8 mouse cellular contexts compared by ENCODE assay signal in the genomic region with DNA sequence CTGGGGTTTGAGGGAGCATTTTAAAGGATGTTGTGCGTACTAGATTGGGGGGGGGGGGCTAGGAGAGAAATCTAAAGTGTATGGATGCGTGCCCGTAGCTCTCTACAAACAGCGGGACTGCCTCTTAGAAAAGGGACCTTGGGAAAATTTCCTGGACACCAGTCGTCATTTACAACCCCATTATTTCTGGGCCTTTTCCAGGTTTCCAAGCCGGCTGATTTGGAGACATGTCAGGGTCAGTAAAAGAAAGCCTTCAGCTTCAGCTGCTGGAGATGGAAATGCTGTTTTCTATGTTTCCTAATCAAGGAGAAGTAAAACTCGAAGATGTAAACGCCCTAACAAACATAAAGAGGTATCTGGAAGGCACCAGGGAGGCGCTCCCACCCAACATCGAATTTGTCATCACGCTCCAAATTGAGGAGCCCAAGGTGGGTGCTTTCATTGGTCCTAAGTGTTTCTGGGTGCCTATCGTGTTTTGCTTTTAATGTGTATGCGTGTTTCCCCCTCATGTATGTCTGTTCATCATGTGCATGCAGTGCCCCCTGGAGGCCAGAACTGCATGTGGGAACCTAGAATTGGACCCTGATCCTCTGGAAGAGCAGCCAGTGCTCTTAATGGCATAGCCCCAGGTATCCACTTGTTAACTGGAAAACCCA. TPM values are rescaled to one million over a fixed set of nuclear protein-coding genes. Genes with fewer than 3 reads are reported as not detected.
DNase-seq lines count a peak whose midpoint lies in the region; ATAC-seq and TF ChIP-seq lines count a peak whose summit lies in the region.

No protein-coding gene starts in this region.

- H3K4me2 ChIP-seq in embryonic facial prominence, embryonic 12.5 days (replicated peaks) = peak overlapping the region; percentile 97
- H3K4me2 ChIP-seq in limb, embryonic 12.5 days = peak overlapping the region; percentile 99
- H3K4me2 ChIP-seq in midbrain, embryonic 14.5 days (ENCODE audit: low read length) = peak overlapping the region; percentile 100

- H3K27me3 ChIP-seq in embryonic facial prominence, embryonic 12.5 days = no peaks in the 10 kb centered on the region
- no peaks in the 10 kb centered on the region for H3K27me3 ChIP-seq in heart, adult 2 months (ENCODE audit: control insufficient read depth, insufficient read depth, low read length)
- H3K27me3 ChIP-seq in kidney, adult 2 months (replicated peaks; ENCODE audit: control insufficient read depth, insufficient read depth, low read length) = no peaks in the 10 kb centered on the region
- H3K27me3 ChIP-seq in limb, embryonic 12.5 days = 0 out of 2 replicates have a peak, but pooled peaks cover 2% of the 10 kb centered on the region
- no peaks in the 10 kb centered on the region for H3K27me3 ChIP-seq in midbrain, embryonic 14.5 days (ENCODE audit: control insufficient read depth, insufficient read depth, low read length)

- H3K27ac ChIP-seq in embryonic facial prominence, embryonic 12.5 days = no peak overlapping the region
- H3K27ac ChIP-seq in heart, adult 2 months = no peak overlapping the region
- H3K27ac ChIP-seq in kidney, adult 2 months (ENCODE audit: insufficient read depth, low read depth, low read length) = no peak overlapping the region
- H3K27ac ChIP-seq in limb, embryonic 12.5 days = no peak overlapping the region
- no peak overlapping the region for H3K27ac ChIP-seq in midbrain, embryonic 14.5 days (replicated peaks; ENCODE audit: low read depth, low read length)

- TF ChIP-seq CTCF in heart, adult 2 months (IDR thresholded peaks at IDR 0.05) = peak; percentile 88
- peak; percentile 82 for TF ChIP-seq CTCF in kidney, adult 2 months (conservative IDR thresholded peaks at IDR 0.05; ENCODE audit: insufficient read depth, insufficient read length, low read depth, low read length)

- no peak; the same call in 1 of the 2 replicates for TF ChIP-seq EP300 in heart, adult 2 months (IDR thresholded peaks at IDR 0.05; ENCODE audit: insufficient read depth, low read depth, low read length)

- peak; percentile 42 to 61 for DNase-seq in urinary bladder, adult 18-20 months (ENCODE audit: low spot score in 2 of 2)
- DNase-seq in urinary bladder, postnatal 10 days (ENCODE audit: low spot score) = no peak
- DNase-seq in heart, adult 2 months = peak; percentile 76 to 83
- DNase-seq in kidney, adult 2 months = peak; percentile 86
- DNase-seq in midbrain, embryonic 14.5 days = peak; percentile 89
- peak; percentile 72 for DNase-seq in spleen, adult 12 weeks (ENCODE audit: low spot score)

- TF ChIP-seq POLR2A in heart, adult 2 months (IDR thresholded peaks at IDR 0.05; ENCODE audit: insufficient read depth, low read depth, low read length) = no peak
- TF ChIP-seq POLR2A in kidney, adult 2 months (IDR thresholded peaks at IDR 0.05; ENCODE audit: low read depth, low read length) = no peak

- WGBS in embryonic facial prominence, embryonic 12.5 days = 11% methylated on average over 13 of the region's 13 CpGs
- 21% methylated on average over 13 of the region's 13 CpGs for WGBS in heart, adult 2 months
- WGBS in kidney, adult 2 months = 14% methylated on average over 13 of the region's 13 CpGs
- whole genome bisulfite sequencing in limb, embryonic 12.5 days = 8% methylated on average over 13 of the region's 13 CpGs
- whole genome bisulfite sequencing in midbrain, embryonic 14.5 days = 6% methylated on average over 13 of the region's 13 CpGs

- no peak for ATAC-seq in embryonic facial prominence, embryonic 12.5 days (ENCODE audit: insufficient number of reproducible peaks, insufficient read depth, low FRiP score, low TSS enrichment)
- no peak for ATAC-seq in limb, embryonic 12.5 days (ENCODE audit: insufficient number of reproducible peaks, insufficient read depth, low FRiP score, low TSS enrichment, low read depth)
- no peak for ATAC-seq in midbrain, embryonic 14.5 days (ENCODE audit: low FRiP score, low TSS enrichment)

- H3K4me3 ChIP-seq in embryonic facial prominence, embryonic 12.5 days = peak overlapping the region; percentile 73
- peak overlapping the region; percentile 79 for H3K4me3 ChIP-seq in heart, adult 2 months
- H3K4me3 ChIP-seq in kidney, adult 2 months (ENCODE audit: insufficient read depth, low read depth, low read length) = peak overlapping the region; percentile 64; the same call in 1 of the 2 replicates
- peak overlapping the region; percentile 72 for H3K4me3 ChIP-seq in limb, embryonic 12.5 days (replicated peaks)
- H3K4me3 ChIP-seq in midbrain, embryonic 14.5 days (replicated peaks; ENCODE audit: low read depth, low read length) = peak overlapping the region; percentile 71

- H3K9ac ChIP-seq in embryonic facial prominence, embryonic 12.5 days = 0 out of 2 replicates have a peak overlapping the region, but pooled peaks have one; percentile 55
- peak overlapping the region; percentile 85; the same call in 1 of the 2 replicates for H3K9ac ChIP-seq in heart, adult 2 months (ENCODE audit: low read depth, low read length)
- H3K9ac ChIP-seq in limb, embryonic 12.5 days (replicated peaks) = no peak overlapping the region
- H3K9ac ChIP-seq in midbrain, embryonic 14.5 days (replicated peaks; ENCODE audit: low read length) = peak overlapping the region; percentile 69; the same call in 1 of the 2 replicates

- no peaks in the 10 kb centered on the region for H3K9me3 ChIP-seq in embryonic facial prominence, embryonic 12.5 days
- H3K9me3 ChIP-seq in limb, embryonic 12.5 days = no peaks in the 10 kb centered on the region
- no peaks in the 10 kb centered on the region for H3K9me3 ChIP-seq in midbrain, embryonic 14.5 days (ENCODE audit: control insufficient read depth, low read length)

- peaks cover 10% of the 10 kb centered on the region for H3K36me3 ChIP-seq in embryonic facial prominence, embryonic 12.5 days
- H3K36me3 ChIP-seq in heart, adult 2 months (ENCODE audit: control insufficient read depth, insufficient read depth, low read length) = no peaks in the 10 kb centered on the region
- peaks cover 1% of the 10 kb centered on the region for H3K36me3 ChIP-seq in kidney, adult 2 months (ENCODE audit: control insufficient read depth, insufficient read depth, low read length)
- H3K36me3 ChIP-seq in limb, embryonic 12.5 days = peaks cover 18% of the 10 kb centered on the region
- peaks cover 15% of the 10 kb centered on the region for H3K36me3 ChIP-seq in midbrain, embryonic 14.5 days (ENCODE audit: control insufficient read depth, insufficient read depth, low read length)

- H3K79me2 ChIP-seq in heart, adult 2 months (replicated peaks; ENCODE audit: control insufficient read depth, insufficient read depth, low read length) = no peaks in the 10 kb centered on the region

- H3K4me1 ChIP-seq in embryonic facial prominence, embryonic 12.5 days = peaks cover 13% of the 10 kb centered on the region; the same call in 1 of the 2 replicates
- peaks cover 4% of the 10 kb centered on the region for H3K4me1 ChIP-seq in heart, adult 2 months (ENCODE audit: control insufficient read depth, insufficient read depth, low read length)
- peaks cover 15% of the 10 kb centered on the region; the same call in 1 of the 2 replicates for H3K4me1 ChIP-seq in kidney, adult 2 months (ENCODE audit: control insufficient read depth, insufficient read depth, low read length)
- peaks cover 19% of the 10 kb centered on the region for H3K4me1 ChIP-seq in limb, embryonic 12.5 days (replicated peaks)
- H3K4me1 ChIP-seq in midbrain, embryonic 14.5 days (ENCODE audit: control insufficient read depth, insufficient read depth, low read length) = peaks cover 10% of the 10 kb centered on the region; the same call in 1 of the 2 replicates

- intact Hi-C loops in heart, adult 2 months (cut with DNase I) = loop anchor here (10.0 kb wide), 2 partner anchors 452 to 818 kb away; a partner anchor contains a TSS

RNA-seq across cellular contexts. Expression of a gene that starts 1.0 kb away (rescaled TPM):
- 2.3 and 4.3 TPM in 2 replicates for polyA plus RNA-seq in embryonic facial prominence, embryonic 12.5 days (2016; fragmentation: Nextera tagmentation; extraction: Ambion mirVana)
- under 1 TPM; 0.27 to 0.47 TPM for total RNA-seq in heart, adult 2 months (2021)
- 0.64 and 0.86 TPM in 2 replicates for polyA plus RNA-seq in heart, adult 2 months (2012; rRNA removed)
- polyA plus RNA-seq in kidney, adult 2 months (2012; rRNA removed) = 1.0 and 1.1 TPM in 2 replicates
- 1.9 and 2.2 TPM in 2 replicates for polyA plus RNA-seq in limb, embryonic 12.5 days (2016; fragmentation: Nextera tagmentation; extraction: Ambion mirVana)
- polyA plus RNA-seq in midbrain, embryonic 14.5 days (2014; fragmentation: Nextera tagmentation; extraction: Ambion mirVana) = 12.6 and 21.9 TPM in 2 replicates

RNA-seq across cellular contexts. Expression of a gene that starts 1.1 kb away (rescaled TPM):
- 37.2 and 38.1 TPM in 2 replicates for polyA plus RNA-seq in embryonic facial prominence, embryonic 12.5 days (2016; fragmentation: Nextera tagmentation; extraction: Ambion mirVana)
- 1 to 10 TPM; 6.2 to 6.5 TPM for total RNA-seq in heart, adult 2 months (2021)
- polyA plus RNA-seq in heart, adult 2 months (2012; rRNA removed) = 3.2 and 5.0 TPM in 2 replicates
- polyA plus RNA-seq in kidney, adult 2 months (2012; rRNA removed) = 10.9 TPM in 2 replicates
- 34.7 and 35.2 TPM in 2 replicates for polyA plus RNA-seq in limb, embryonic 12.5 days (2016; fragmentation: Nextera tagmentation; extraction: Ambion mirVana)
- polyA plus RNA-seq in midbrain, embryonic 14.5 days (2014; fragmentation: Nextera tagmentation; extraction: Ambion mirVana) = 31.6 and 32.6 TPM in 2 replicates
